Mouse (Mus musculus) midbrain, embryonic 14.5 days (tissue): ENCODE measurements around the gene Rasd1. TPM values are rescaled to one million over a fixed set of nuclear protein-coding genes. Genes with fewer than 3 reads are reported as not detected.
A peak's percentile ranks its signal among the peaks of the same experiment; 100 is the strongest.

Source experiments
- ATAC-seq: fragments of 200-750 bp; cut with Nextera tagmentation; 2 replicates; pipeline ENCODE4 v1.8.0; 2017; ENCODE audit warnings: moderate number of reproducible peaks, moderate library complexity; ENCODE audit not compliant: low FRiP score, low TSS enrichment
- DNase-seq: peaks from one replicate; pipeline ENCODE4 v3.0.0-alpha.2; 2015
- H3K27ac ChIP-seq: fragments of 300-500 bp; sonication (generic); replicated peaks from 2 replicates; pipeline ENCODE4 v1.5.1; 2014; ENCODE audit warnings: mild to moderate bottlenecking, low read depth, low read length, moderate library complexity
- H3K27me3 ChIP-seq: fragments of 300-500 bp; sonication (generic); 2 replicates; pipeline ENCODE4 v1.6.1; 2014; ENCODE audit warnings: low read length, control low read depth, mixed read lengths; ENCODE audit not compliant: control insufficient read depth, insufficient read depth
- H3K36me3 ChIP-seq: fragments of 300-500 bp; sonication (generic); 2 replicates; pipeline ENCODE4 v1.6.1; 2014; ENCODE audit warnings: low read length, control low read depth; ENCODE audit not compliant: control insufficient read depth, insufficient read depth
- H3K4me1 ChIP-seq: fragments of 300-500 bp; sonication (generic); 2 replicates; pipeline ENCODE4 v1.6.1; 2014; ENCODE audit warnings: mild to moderate bottlenecking, antibody characterized with exemption, low read length, control low read depth; ENCODE audit not compliant: control insufficient read depth, insufficient read depth
- H3K4me2 ChIP-seq: fragments of 300-500 bp; sonication (generic); 2 replicates; pipeline ENCODE4 v1.6.1; 2014; ENCODE audit warnings: mild to moderate bottlenecking, low read length, moderate library complexity
- H3K4me3 ChIP-seq: fragments of 300-500 bp; sonication (generic); replicated peaks from 2 replicates; pipeline ENCODE4 v1.5.1; 2014; ENCODE audit warnings: low read depth, low read length
- H3K9ac ChIP-seq: fragments of 300-500 bp; sonication (generic); replicated peaks from 2 replicates; pipeline ENCODE4 v1.6.1; 2014; ENCODE audit warnings: mild to moderate bottlenecking, low read length, moderate library complexity
- H3K9me3 ChIP-seq: fragments of 300-500 bp; sonication (generic); 2 replicates; pipeline ENCODE4 v1.6.1; 2016; ENCODE audit warnings: low read length, control low read depth, mixed read lengths; ENCODE audit not compliant: control insufficient read depth
- WGBS: fragments of 180-500 bp; shearing (Covaris S2); extraction: QIAGEN DNeasy Blood & Tissue Kit; methylation state at CpG from one replicate; pipeline ENCODE4 v1.1.7; 2014; 5-methylcytosine and 5-hydroxymethylcytosine counted together
- polyA plus RNA-seq: library from polyadenylated mRNA; unstranded; fragments of >200 nt; fragmentation: Nextera tagmentation; extraction: Ambion mirVana; gene quantifications from 2 replicates; pipeline ENCODE4 v1.2.1, GENCODE M21; 2014

Gene Rasd1
- polyA plus RNA-seq, 1 experiment from 2014 or later = 0.51 TPM

- ATAC-seq = no peak
- Histone ChIP-seq H3K4me3 (peak overlapping the region; percentile 37), H3K9me3 (no peaks in the 10 kb centered on the region), H3K4me1 (peaks cover 19% of the 10 kb centered on the region), H3K27me3 (peaks cover 21% of the 10 kb centered on the region), H3K9ac (peak overlapping the region; percentile 45; the same call in 1 of the 2 replicates), H3K27ac (no peak overlapping the region), H3K36me3 (peaks cover 14% of the 10 kb centered on the region), H3K4me2 (peak overlapping the region; percentile 81)
- WGBS = 2% methylated on average over 33 of the region's 33 CpGs
- DNase-seq = no peak
Observed at GRCm38 (mm10) chr11:59964163-59964758, 483 bp downstream of the Rasd1 start.

DNA sequence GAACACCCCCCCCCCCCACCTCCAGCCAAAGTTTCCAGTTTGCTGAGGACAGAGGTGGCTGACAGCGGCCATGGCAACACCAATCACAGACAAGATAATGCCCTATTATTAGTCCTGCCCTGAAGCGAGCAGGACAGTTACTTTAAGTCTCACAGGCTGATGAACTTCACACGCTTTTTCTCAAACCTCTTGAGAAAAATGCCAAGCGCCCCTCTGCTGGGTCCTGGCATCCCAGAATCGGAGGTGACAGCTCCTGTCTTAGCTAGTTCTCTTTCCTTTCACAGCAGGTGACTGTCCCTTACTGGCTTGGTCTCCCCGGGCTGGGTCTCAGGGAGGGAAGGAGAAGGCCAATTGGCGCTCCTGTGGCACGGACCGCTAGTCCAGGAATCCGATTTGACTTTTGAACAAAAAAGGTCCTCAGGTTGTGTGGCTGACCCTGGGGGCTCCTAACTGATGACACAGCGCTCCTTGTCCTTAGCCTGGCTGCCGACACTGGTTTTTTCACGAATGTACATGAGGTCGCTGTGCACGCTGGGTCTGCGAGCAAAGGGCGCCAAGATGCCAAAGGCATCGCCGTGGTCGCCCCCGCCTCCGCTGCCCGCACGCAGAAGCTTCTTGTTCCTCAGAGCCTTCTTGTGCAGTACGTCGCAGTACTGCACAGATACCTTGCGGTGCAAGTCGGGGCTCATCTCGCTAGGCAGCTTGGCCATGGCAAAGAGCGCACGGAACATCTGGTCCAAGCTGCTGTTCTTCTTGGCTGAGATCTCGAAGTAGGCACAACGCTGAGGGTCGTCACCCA, 1.2 kb downstream of the Rasd1 start:
- ATAC-seq (no peak), DNase-seq (peak; percentile 41)
- Histone ChIP-seq H3K9ac (no peak overlapping the region), H3K27me3 (peaks cover 21% of the 10 kb centered on the region), H3K27ac (no peak overlapping the region), H3K4me3 (peak overlapping the region; percentile 37), H3K36me3 (peaks cover 14% of the 10 kb centered on the region), H3K9me3 (no peaks in the 10 kb centered on the region), H3K4me2 (peak overlapping the region; percentile 81), H3K4me1 (peaks cover 19% of the 10 kb centered on the region)
- 5% methylated on average over 34 of the region's 34 CpGs for WGBS

DNA sequence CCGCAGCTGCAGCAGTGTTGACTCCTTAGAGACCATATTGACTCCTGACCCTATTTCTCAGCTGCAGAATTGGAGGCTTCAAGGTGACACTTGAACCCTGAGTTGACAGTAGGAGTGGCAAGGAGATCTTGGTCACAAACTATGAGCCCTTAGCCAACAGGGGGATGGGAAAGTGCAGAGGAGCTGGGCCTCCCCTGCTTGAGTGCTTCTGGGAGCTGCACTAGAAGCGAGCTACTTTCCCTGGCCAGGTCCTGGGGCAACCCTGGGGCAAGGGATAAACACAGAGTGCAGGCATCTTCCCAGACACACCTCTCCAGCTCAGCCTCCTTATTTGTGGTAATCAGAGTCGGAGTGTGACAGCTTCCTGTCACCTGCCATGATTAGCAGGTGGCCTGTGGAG, 2.2 kb downstream of the Rasd1 start:
- H3K4me2 ChIP-seq = no peak overlapping the region
- H3K27me3 ChIP-seq = peaks cover 21% of the 10 kb centered on the region
- no peaks in the 10 kb centered on the region for H3K9me3 ChIP-seq
- peaks cover 19% of the 10 kb centered on the region for H3K4me1 ChIP-seq
- H3K36me3 ChIP-seq = peaks cover 14% of the 10 kb centered on the region
- DNase-seq = no peak
- H3K9ac ChIP-seq = no peak overlapping the region
- no peak overlapping the region for H3K27ac ChIP-seq
- 74% methylated on average over 3 of the region's 3 CpGs for WGBS
- H3K4me3 ChIP-seq = no peak overlapping the region
- ATAC-seq = no peak

DNA sequence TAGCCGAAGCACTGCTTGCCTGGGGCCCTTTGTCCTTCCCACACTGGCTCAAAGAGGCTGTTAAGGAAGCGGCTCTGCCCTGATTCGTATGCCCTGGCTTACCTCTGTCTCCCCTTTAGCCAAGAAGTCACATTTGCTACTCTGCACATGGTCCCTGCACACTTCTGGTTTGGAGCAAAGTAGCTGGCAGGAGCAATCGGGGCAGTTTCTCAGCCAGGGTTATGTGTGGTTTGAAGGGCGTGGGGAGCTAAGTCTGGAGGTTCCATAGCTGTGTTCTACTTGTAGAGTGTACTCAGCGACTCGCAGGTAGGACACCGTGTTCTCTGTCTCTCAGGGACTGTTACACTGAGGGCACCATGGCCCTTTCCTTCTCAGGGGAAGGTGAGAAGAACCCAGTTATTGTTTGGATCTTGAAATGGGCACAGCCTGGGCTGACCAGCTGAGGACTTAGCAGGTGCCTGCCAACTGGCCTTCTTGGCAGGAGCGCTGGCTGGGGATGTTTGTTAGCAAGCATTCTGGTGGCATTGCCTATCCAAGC, 3.3 kb downstream of the Rasd1 start:
- Histone ChIP-seq H3K36me3 (peaks cover 14% of the 10 kb centered on the region), H3K27me3 (peaks cover 21% of the 10 kb centered on the region), H3K9me3 (no peaks in the 10 kb centered on the region), H3K9ac (no peak overlapping the region), H3K4me1 (peaks cover 19% of the 10 kb centered on the region), H3K4me3 (no peak overlapping the region), H3K4me2 (no peak overlapping the region), H3K27ac (no peak overlapping the region)
- no peak for ATAC-seq
- DNase-seq = no peak
- 91% methylated on average over 9 of the region's 9 CpGs for WGBS

DNA sequence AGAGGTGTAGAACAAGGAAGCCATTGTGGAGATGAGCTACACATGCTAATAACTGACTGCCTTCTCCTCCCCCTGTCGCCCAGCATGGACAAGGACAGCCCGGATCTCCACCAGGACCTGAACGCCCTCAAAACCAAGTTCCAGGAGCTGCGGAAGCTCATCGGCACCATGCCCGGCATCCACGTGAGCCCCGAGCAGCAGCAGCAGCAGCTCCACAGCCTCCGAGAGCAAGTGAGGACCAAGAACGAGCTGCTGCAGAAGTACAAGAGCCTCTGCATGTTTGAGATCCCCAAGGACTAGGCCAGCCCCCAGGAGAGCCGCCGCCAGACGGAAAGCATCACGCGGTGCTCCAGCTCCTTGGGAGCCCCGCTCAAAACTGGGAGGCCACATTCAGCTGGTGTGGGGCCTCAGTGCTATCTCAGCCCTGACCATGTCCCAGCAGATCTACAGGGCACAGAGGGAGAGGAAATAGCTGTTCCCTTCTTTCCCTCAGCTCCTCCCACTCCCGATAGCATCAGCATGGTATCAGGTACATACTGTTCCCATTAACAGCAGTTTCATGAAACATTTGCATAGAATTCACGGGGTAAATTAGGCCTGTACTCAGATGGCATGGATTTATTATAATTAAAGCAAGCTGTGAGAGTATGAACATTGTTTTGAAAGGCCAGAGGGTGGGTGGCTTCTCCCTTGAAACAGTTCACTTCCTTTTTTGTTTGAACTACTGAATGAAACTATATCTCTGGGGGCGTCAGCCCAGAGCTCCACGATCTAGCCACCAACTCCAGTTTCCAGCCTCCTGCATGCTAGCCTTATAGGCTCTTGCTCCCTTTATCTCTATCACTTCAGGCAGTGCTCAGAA, 4.0 kb downstream of the Rasd1 start:
- no peak for DNase-seq
- no peak overlapping the region for H3K27ac ChIP-seq
- peaks cover 14% of the 10 kb centered on the region for H3K36me3 ChIP-seq
- WGBS = 92% methylated on average over 20 of the region's 20 CpGs
- no peak overlapping the region for H3K4me2 ChIP-seq
- no peak for ATAC-seq
- peaks cover 21% of the 10 kb centered on the region for H3K27me3 ChIP-seq
- H3K9ac ChIP-seq = no peak overlapping the region
- H3K9me3 ChIP-seq = no peaks in the 10 kb centered on the region
- H3K4me3 ChIP-seq = no peak overlapping the region
- peaks cover 19% of the 10 kb centered on the region for H3K4me1 ChIP-seq

DNA sequence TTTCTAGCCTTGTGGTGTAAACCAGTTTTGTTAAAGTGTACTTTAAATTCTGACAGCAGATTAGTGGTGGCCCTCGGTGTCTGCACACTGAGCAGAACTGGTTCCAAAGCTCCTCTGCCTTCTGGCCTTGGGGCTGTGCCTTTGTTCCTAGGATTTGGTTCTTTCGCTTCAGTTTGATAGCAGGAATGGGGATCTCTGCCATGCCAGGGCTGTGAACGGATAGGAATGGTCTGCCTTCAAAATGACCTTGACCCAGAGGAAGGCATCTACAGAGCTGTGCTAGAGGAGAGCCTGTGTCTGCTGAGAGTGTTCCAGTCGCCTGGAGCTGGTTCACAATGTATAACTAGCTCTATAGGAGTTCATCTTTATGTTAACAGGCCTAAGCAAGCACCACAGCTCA, 5.3 kb downstream of the Rasd1 start:
- Histone ChIP-seq H3K27ac (no peak overlapping the region), H3K36me3 (peaks cover 14% of the 10 kb centered on the region), H3K4me2 (no peak overlapping the region), H3K27me3 (peaks cover 19% of the 10 kb centered on the region), H3K4me3 (no peak overlapping the region), H3K9me3 (no peaks in the 10 kb centered on the region), H3K9ac (no peak overlapping the region), H3K4me1 (peaks cover 10% of the 10 kb centered on the region)
- DNase-seq (no peak), ATAC-seq (no peak)
- 80% methylated on average over 4 of the region's 4 CpGs for WGBS

DNA sequence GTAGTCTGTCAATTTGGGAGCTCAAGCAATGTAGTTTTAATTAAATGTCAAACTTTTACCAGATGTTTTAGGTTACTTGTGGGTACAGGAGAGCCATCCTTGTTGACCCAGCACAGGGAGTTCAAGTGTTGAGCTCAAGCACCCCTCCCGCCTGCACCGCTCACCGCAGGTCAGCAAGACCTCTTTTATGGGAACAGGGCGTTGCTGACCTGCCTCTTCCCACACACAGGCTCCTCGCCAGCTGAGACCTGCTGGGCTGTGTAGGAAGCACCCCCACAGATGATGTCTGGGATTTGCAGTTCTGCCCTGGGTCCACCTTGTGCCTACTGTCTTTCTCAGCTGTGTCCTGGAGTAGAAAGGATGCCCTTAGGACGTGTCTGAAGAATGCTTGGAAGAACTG, 8.0 kb downstream of the Rasd1 start:
- DNase-seq (no peak), ATAC-seq (no peak)
- Histone ChIP-seq H3K9ac (no peak overlapping the region), H3K27ac (no peak overlapping the region), H3K27me3 (no peaks in the 10 kb centered on the region), H3K4me2 (no peak overlapping the region), H3K4me3 (no peak overlapping the region), H3K4me1 (no peaks in the 10 kb centered on the region), H3K9me3 (no peaks in the 10 kb centered on the region), H3K36me3 (peaks cover 14% of the 10 kb centered on the region)
- 89% methylated on average over 6 of the region's 6 CpGs for WGBS

DNA sequence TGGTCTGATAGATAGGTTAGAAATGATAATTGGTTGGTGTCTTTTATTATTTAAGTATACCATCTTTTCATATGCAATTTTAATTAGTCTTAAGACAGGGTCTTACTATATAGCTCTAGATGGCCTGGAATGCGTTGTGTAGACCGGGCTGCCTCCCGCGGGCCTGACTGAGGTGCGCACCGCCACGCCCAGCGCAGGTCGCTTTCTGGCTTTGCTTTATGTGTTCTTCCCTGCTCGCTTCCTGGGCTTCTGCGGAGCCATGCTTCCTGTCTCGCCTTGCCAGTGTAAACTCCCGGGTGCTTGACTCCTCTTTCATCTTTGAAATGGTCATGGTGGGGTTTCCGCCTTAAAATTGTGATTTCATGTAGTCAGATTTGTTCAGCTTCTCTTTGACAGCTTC, 11.9 kb downstream of the Rasd1 start:
- WGBS = 90% methylated on average over 14 of the region's 14 CpGs
- H3K4me3 ChIP-seq = no peak overlapping the region
- no peak for DNase-seq

More for the DNA sequence above, 11.9 kb downstream of the Rasd1 start:
- Histone ChIP-seq H3K9me3 (no peaks in the 10 kb centered on the region), H3K27me3 (no peaks in the 10 kb centered on the region), H3K36me3 (no peaks in the 10 kb centered on the region), H3K27ac (no peak overlapping the region), H3K4me2 (no peak overlapping the region), H3K4me1 (peaks cover 7% of the 10 kb centered on the region), H3K9ac (no peak overlapping the region)
- no peak for ATAC-seq
